28 mouse cellular contexts compared by ENCODE assay signal in genomic region chr1:95339618-95340017, GRCm38 (mm10). TPM values are rescaled to one million over a fixed set of nuclear protein-coding genes. Genes with fewer than 3 reads are reported as not detected.
A peak's percentile ranks its signal among the peaks of the same experiment; 100 is the strongest.
DNase-seq lines count a peak whose midpoint lies in the region; ATAC-seq and TF ChIP-seq lines count a peak whose summit lies in the region.
"Had no signal": no experiment of that assay in that cellular context is flagged by ENCODE, and none has a peak within 500 bp of the region (broad histone marks: within the 10 kb centered on the region; RNA-seq: fewer than 3 reads in every experiment).

No protein-coding gene starts in this region.

- TF ChIP-seq POLR2A in CH12.LX (IDR thresholded peaks at IDR 0.05; ENCODE audit: low read depth, low read length) (no peak), myocyte (IDR thresholded peaks at IDR 0.05; ENCODE audit: insufficient read length, low read depth) (no peak)

- TF ChIP-seq EP300 in CH12.LX (IDR thresholded peaks at IDR 0.05; ENCODE audit: low read length): no peak

- peak; percentile 92 for ATAC-seq in common myeloid progenitor, adult 5-6 weeks (replicated peaks; ENCODE audit: low read depth, poor library complexity, severe bottlenecking)
- ATAC-seq: activated CD4-positive, CD25-positive, alpha-beta regulatory T cell, adult 4 months; forebrain, postnatal 0 days; midbrain, embryonic 15.5 days had no signal

- no peaks in the 10 kb centered on the region for H3K27me3 ChIP-seq in CH12.LX (replicated peaks)
- H3K27me3 ChIP-seq in myocyte (ENCODE audit: control insufficient read depth, insufficient read depth, insufficient read length): no peaks in the 10 kb centered on the region
- H3K27me3 ChIP-seq: embryonic facial prominence, embryonic 15.5 days; hindbrain, embryonic 13.5 days; liver, embryonic 13.5 days; megakaryocyte, embryonic 14.5 days; midbrain, embryonic 15.5 days had no signal

- H3K4me2 ChIP-seq in CH12.LX (ENCODE audit: insufficient read depth, low read depth, poor library complexity, severe bottlenecking) (no peak overlapping the region), myocyte (ENCODE audit: low read depth) (no peak overlapping the region)
- H3K4me2 ChIP-seq: embryonic facial prominence, embryonic 15.5 days; hindbrain, embryonic 13.5 days; liver, embryonic 13.5 days; midbrain, embryonic 15.5 days had no signal

- H3K9me3 ChIP-seq in CH12.LX (replicated peaks; ENCODE audit: low read length): peaks cover 2% of the 10 kb centered on the region
- H3K9me3 ChIP-seq: embryonic facial prominence, embryonic 15.5 days; forebrain, embryonic 10.5 days; heart, embryonic 10.5 days; hindbrain, embryonic 13.5 days; limb, embryonic 10.5 days; liver, embryonic 13.5 days; midbrain, embryonic 15.5 days had no signal

- H3K4me3 ChIP-seq in CH12.LX (replicated peaks in 1 of 3; ENCODE audit: low read depth in 2 of 3, low read length in 2 of 3, poor library complexity in 1 of 3) (no peak overlapping the region), myocyte (no peak overlapping the region)
- H3K4me3 ChIP-seq: embryonic facial prominence, embryonic 15.5 days; forebrain, embryonic 10.5 days; heart, embryonic 10.5 days; hindbrain, embryonic 13.5 days; left cerebral cortex, adult 2 months; limb, embryonic 10.5 days; liver, embryonic 13.5 days; megakaryocyte, embryonic 14.5 days; midbrain, embryonic 15.5 days had no signal

- H3K79me2 ChIP-seq in CH12.LX (replicated peaks; ENCODE audit: control insufficient read depth, extremely low read depth, insufficient read depth, poor library complexity, severe bottlenecking): no peaks in the 10 kb centered on the region
- H3K79me2 ChIP-seq in myocyte (ENCODE audit: control insufficient read depth, insufficient read depth): no peaks in the 10 kb centered on the region

- no peak overlapping the region for H3K9ac ChIP-seq in CH12.LX (ENCODE audit: insufficient read depth, low read depth)
- H3K9ac ChIP-seq: embryonic facial prominence, embryonic 15.5 days; forebrain, postnatal 0 days; hindbrain, embryonic 13.5 days; liver, embryonic 13.5 days; midbrain, embryonic 15.5 days had no signal

- no peak overlapping the region for H3ac ChIP-seq in myocyte (ENCODE audit: control insufficient read depth, insufficient read length)

- dilution Hi-C loops in CH12.LX (cut with MboI; ENCODE audit: extremely low pct_ligation_motif_present, extremely low pct_unique_long_range_greater_than_20kb, low sequenced_read_pairs): no loop called here

- no peaks in the 10 kb centered on the region for H3K4me1 ChIP-seq in CH12.LX (ENCODE audit: control insufficient read depth in 1 of 2, insufficient read depth in 2 of 2)
- H3K4me1 ChIP-seq: embryonic facial prominence, embryonic 15.5 days; forebrain, embryonic 10.5 days; heart, embryonic 10.5 days; hindbrain, embryonic 13.5 days; limb, embryonic 10.5 days; liver, embryonic 13.5 days; megakaryocyte, embryonic 14.5 days; midbrain, embryonic 15.5 days had no signal

- H3K36me3 ChIP-seq in CH12.LX (replicated peaks in 1 of 2; ENCODE audit: control insufficient read depth in 1 of 2, insufficient read depth in 1 of 2, low read length in 1 of 2) (no peaks in the 10 kb centered on the region), myocyte (ENCODE audit: control insufficient read depth, insufficient read depth) (no peaks in the 10 kb centered on the region)
- H3K36me3 ChIP-seq: embryonic facial prominence, embryonic 15.5 days; forebrain, embryonic 10.5 days; heart, embryonic 10.5 days; hindbrain, embryonic 13.5 days; limb, embryonic 10.5 days; liver, embryonic 13.5 days; midbrain, embryonic 15.5 days had no signal

- H3K27ac ChIP-seq in CH12.LX (ENCODE audit: insufficient read depth, low read depth): no peak overlapping the region
- H3K27ac ChIP-seq: embryonic facial prominence, embryonic 15.5 days; forebrain, embryonic 10.5 days; heart, embryonic 10.5 days; hindbrain, embryonic 13.5 days; left cerebral cortex, adult 2 months; limb, embryonic 10.5 days; liver, embryonic 13.5 days; midbrain, embryonic 15.5 days had no signal

- no peak for TF ChIP-seq RAD21 in CH12.LX (IDR thresholded peaks at IDR 0.05; ENCODE audit: low read depth, low read length)

- peak; percentile 12 for DNase-seq in gastrocnemius, postnatal 25 days
- DNase-seq in gastrocnemius, postnatal 4 days (ENCODE audit: low spot score in 2 of 2): no peak
- peak; percentile 19 for DNase-seq in CH12.LX (ENCODE audit: extremely low read depth)
- no peak for DNase-seq in embryo, embryonic 9.5 days (ENCODE audit: extremely low spot score)
- DNase-seq in embryo, embryonic 11 days: no peak
- DNase-seq: adrenal gland, postnatal 14 days; B cell, adult 2 months; cerebellum, adult 11 months; cerebellum, postnatal 10 days; forebrain, postnatal 0 days; heart, postnatal 10 days; kidney, adult 9 months; kidney, postnatal 25 days; liver, embryonic 13.5 days; retina, postnatal 1 day; right cerebral cortex, postnatal 4 days; thymus, postnatal 36 days had no signal

- in situ Hi-C loops in CH12.LX (cut with MboI; ENCODE audit: low pct_ligation_motif_present, low pct_unique_long_range_greater_than_20kb, low sequenced_read_pairs): no loop called here

- no peak for TF ChIP-seq CTCF in CH12.LX (conservative IDR thresholded peaks at IDR 0.05 in 1 of 2, IDR thresholded peaks at IDR 0.05 in 1 of 2; ENCODE audit: low read depth in 2 of 2, low read length in 2 of 2)

TF ChIP-seq in CH12.LX, 34 proteins besides CTCF, POLR2A, EP300 and RAD21:
- TF ChIP-seq USF1 (IDR thresholded peaks at IDR 0.05; ENCODE audit: low read depth, low read length): no peak
- no peak for TF ChIP-seq ZC3H11A (IDR thresholded peaks at IDR 0.05; ENCODE audit: low read depth, low read length)
- TF ChIP-seq ELF1 (IDR thresholded peaks at IDR 0.05; ENCODE audit: low read depth, low read length): no peak
- no peak for TF ChIP-seq RCOR1 (conservative IDR thresholded peaks at IDR 0.05; ENCODE audit: low read depth, low read length)
- no peak for TF ChIP-seq JUND (conservative IDR thresholded peaks at IDR 0.05; ENCODE audit: low read depth, low read length)
- no peak for TF ChIP-seq MAZ (IDR thresholded peaks at IDR 0.05; ENCODE audit: low read depth, low read length)
- TF ChIP-seq MAX (IDR thresholded peaks at IDR 0.05; ENCODE audit: low read length): no peak
- TF ChIP-seq HCFC1 (IDR thresholded peaks at IDR 0.05; ENCODE audit: low read depth, low read length): no peak

TF ChIP-seq in myocyte, 11 proteins besides CTCF, POLR2A, EP300 and RAD21:
- no peak for TF ChIP-seq TCF12 (IDR thresholded peaks at IDR 0.05; ENCODE audit: insufficient read depth, poor library complexity, severe bottlenecking)
- no peak for TF ChIP-seq TCF3 (IDR thresholded peaks at IDR 0.05; ENCODE audit: insufficient read length, low read depth)
- TF ChIP-seq MAX (IDR thresholded peaks at IDR 0.05; ENCODE audit: low read depth): no peak
- peak; percentile 89 for TF ChIP-seq CEBPB (IDR thresholded peaks at IDR 0.05; ENCODE audit: insufficient read depth, poor library complexity, severe bottlenecking)
- TF ChIP-seq E2F4 (IDR thresholded peaks at IDR 0.05; ENCODE audit: insufficient read depth): no peak
- peak in 1 of 3 experiments; percentile 56 for TF ChIP-seq MYOD1 (IDR thresholded peaks at IDR 0.05; ENCODE audit: control insufficient read depth in 1 of 3, insufficient read length in 2 of 3, low read depth in 2 of 3)
- peak; percentile 15 for TF ChIP-seq USF1 (IDR thresholded peaks at IDR 0.05; ENCODE audit: low read depth)
- TF ChIP-seq POLR2AphosphoS2 (IDR thresholded peaks at IDR 0.05; ENCODE audit: insufficient read length, low read depth): no peak
- TF ChIP-seq MYOG (IDR thresholded peaks at IDR 0.05; ENCODE audit: control insufficient read depth in 1 of 3, insufficient read depth in 1 of 3, insufficient read length in 2 of 3, low read depth in 2 of 3): no peak
- TF ChIP-seq REST (IDR thresholded peaks at IDR 0.05; ENCODE audit: insufficient read depth, insufficient read length): no peak
- no peak for TF ChIP-seq SRF (IDR thresholded peaks at IDR 0.05; ENCODE audit: control insufficient read depth, insufficient read length, low read depth)

RNA-seq across cellular contexts. Expression of gene Fam174a, which starts 26.2 kb away (rescaled TPM):
- 10 to 100 TPM; 33.0 to 34.8 TPM for total RNA-seq in gastrocnemius, postnatal 25 days (2021)
- total RNA-seq in gastrocnemius, postnatal 4 days (2021): 10 to 100 TPM; 16.6 to 18.2 TPM
- total RNA-seq in CH12.LX (2012; rRNA removed) (11.4 and 14.6 TPM in 2 replicates), CH12.LX (2014; rRNA removed) (21.5 and 22.3 TPM in 2 replicates)
- polyA plus RNA-seq in CH12.LX (2012; ENCODE audit: insufficient read length, low read depth) (10.1 TPM in 2 replicates), myocyte (2012; fragmentation: generic; extraction: Trizol) (16.0 TPM)
- total RNA-seq in common myeloid progenitor, adult 5-6 weeks (2017): 10.6 and 15.6 TPM in 2 replicates

Comparison
In these comparisons a context has a peak if more than half of its experiments do, and no peak if none do; other contexts are left out.
1. DNase-seq: peak in gastrocnemius, postnatal 25 days (single experiment) and CH12.LX (single experiment); none in gastrocnemius, postnatal 4 days (0 of 2), embryo, embryonic 9.5 days (single experiment) and embryo, embryonic 11 days (single experiment).